In genomic region chr17:68607691-68608090, GRCm38 (mm10) we compare ENCODE assay signal across 11 mouse cellular contexts.
DNase-seq lines count a peak whose midpoint lies in the region; ATAC-seq and TF ChIP-seq lines count a peak whose summit lies in the region.
"Had no signal": no experiment of that assay in that cellular context is flagged by ENCODE, and none has a peak within 500 bp of the region (broad histone marks: within the 10 kb centered on the region; RNA-seq: fewer than 3 reads in every experiment).

No protein-coding gene starts in this region.

- peak; percentile 79 for ATAC-seq in kidney, embryonic 14.5 days (ENCODE audit: low FRiP score, low TSS enrichment)

- TF ChIP-seq POLR2A in thymus, adult 2 months (IDR thresholded peaks at IDR 0.05; ENCODE audit: control insufficient read depth, extremely low read depth, insufficient read depth, low read length, poor library complexity) = no peak

- H3K4me1 ChIP-seq in kidney, embryonic 14.5 days (ENCODE audit: control insufficient read depth, insufficient read depth, low read length) = no peaks in the 10 kb centered on the region
- no peaks in the 10 kb centered on the region for H3K4me1 ChIP-seq in thymus, adult 2 months (replicated peaks; ENCODE audit: control insufficient read depth, insufficient read depth, low read length)
- H3K4me1 ChIP-seq: heart, embryonic 13.5 days had no signal

- no peak overlapping the region for H3K9ac ChIP-seq in kidney, embryonic 14.5 days (ENCODE audit: low read depth, low read length)
- H3K9ac ChIP-seq: heart, embryonic 13.5 days had no signal

- no peak overlapping the region for H3K4me3 ChIP-seq in kidney, embryonic 14.5 days (ENCODE audit: low read length)
- H3K4me3 ChIP-seq in thymus, adult 2 months (ENCODE audit: control insufficient read depth, insufficient read depth, low read length) = no peak overlapping the region
- H3K4me3 ChIP-seq: erythroblast, embryonic 14.5 days; heart, embryonic 13.5 days had no signal

- no peaks in the 10 kb centered on the region for H3K27me3 ChIP-seq in kidney, embryonic 14.5 days (ENCODE audit: control insufficient read depth, insufficient read depth, low read length)
- H3K27me3 ChIP-seq in thymus, adult 2 months (ENCODE audit: control insufficient read depth, insufficient read depth, low read length) = no peaks in the 10 kb centered on the region
- H3K27me3 ChIP-seq: heart, embryonic 13.5 days had no signal

- no peaks in the 10 kb centered on the region for H3K9me3 ChIP-seq in kidney, embryonic 14.5 days (ENCODE audit: control insufficient read depth, low read length)
- H3K9me3 ChIP-seq: heart, embryonic 13.5 days had no signal

- no peaks in the 10 kb centered on the region for H3K36me3 ChIP-seq in kidney, embryonic 14.5 days (ENCODE audit: control insufficient read depth, insufficient read depth, low read length)
- H3K36me3 ChIP-seq in thymus, adult 2 months (ENCODE audit: control insufficient read depth, insufficient read depth, low read length) = no peaks in the 10 kb centered on the region
- H3K36me3 ChIP-seq: heart, embryonic 13.5 days had no signal

- DNase-seq in kidney, adult 11 months = no peak
- DNase-seq in ES-CJ7 (ENCODE audit: low read depth, low spot score) (peak; percentile 41), WW6 (ENCODE audit: low read depth, low spot score) (peak; percentile 9)
- DNase-seq in kidney, postnatal 4 days = peak; percentile 86
- DNase-seq in thymus, adult 2 months = no peak
- no peak for DNase-seq in left cerebral cortex, postnatal 36 days (ENCODE audit: low spot score in 2 of 2)
- DNase-seq: layer of hippocampus, adult 9-11 months; lung, postnatal 36 days had no signal

- H3K27ac ChIP-seq in kidney, embryonic 14.5 days (ENCODE audit: low read depth, low read length) = no peak overlapping the region
- H3K27ac ChIP-seq in thymus, adult 2 months (ENCODE audit: control insufficient read depth, insufficient read depth, low read length) = no peak overlapping the region
- H3K27ac ChIP-seq: heart, embryonic 13.5 days had no signal

- H3K4me2 ChIP-seq in kidney, embryonic 14.5 days (replicated peaks; ENCODE audit: low read depth, low read length) = no peak overlapping the region
- H3K4me2 ChIP-seq: heart, embryonic 13.5 days had no signal

- WGBS in kidney, embryonic 14.5 days = 48% methylated on average over 6 of the region's 6 CpGs
- WGBS in thymus, adult 2 months = 60% methylated on average over 6 of the region's 6 CpGs

- intact Hi-C loops in left cerebral cortex, postnatal 36 days (cut with DNase I) = no loop called here

- TF ChIP-seq CTCF in thymus, adult 2 months (IDR thresholded peaks at IDR 0.05; ENCODE audit: borderline replicate concordance, control insufficient read depth, extremely low read depth, insufficient read depth, low read length, poor library complexity) = no peak

Comparison
In these comparisons a context has a peak if more than half of its experiments do, and no peak if none do; other contexts are left out.
1. DNase-seq: peak in ES-CJ7 (single experiment), WW6 (single experiment) and kidney, postnatal 4 days (2 of 2); none in kidney, adult 11 months (single experiment), thymus, adult 2 months (single experiment) and left cerebral cortex, postnatal 36 days (0 of 2).